Mouse (Mus musculus) liver, postnatal 0 days (tissue): ENCODE results near the gene Olfr12.

ENCODE experiments used
- CTCF ChIP-seq: sonication (generic); IDR thresholded peaks from 2 replicates; pipeline ENCODE4 v1.5.1; 2016; ENCODE audit warnings: antibody characterized with exemption, low read depth
- EP300 ChIP-seq: IDR thresholded peaks from 2 replicates; pipeline ENCODE4 v1.6.1; 2016; ENCODE audit warnings: antibody characterized with exemption, low read depth, mild to moderate bottlenecking

DNA sequence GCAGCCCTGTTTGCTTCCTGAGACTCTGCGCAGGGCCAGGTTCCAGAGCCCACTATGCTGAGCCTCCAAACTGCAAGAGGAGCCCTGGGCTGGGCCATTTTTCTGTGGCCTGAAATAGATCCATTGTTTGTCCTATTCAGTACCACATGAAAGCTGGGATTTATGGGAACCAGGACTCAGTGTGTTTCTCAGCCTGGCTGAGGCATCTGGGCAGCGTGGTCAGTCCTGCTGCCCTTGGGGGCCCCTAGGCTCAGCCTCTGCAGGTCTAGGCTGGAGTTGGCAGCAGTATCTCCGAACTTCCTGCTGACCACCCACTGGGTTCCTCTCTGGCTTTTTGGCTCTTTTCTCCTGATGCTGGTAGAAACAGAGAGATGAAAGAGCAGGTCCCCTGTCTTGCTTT is 33.9 kb downstream of the Olfr12 start:
- TF ChIP-seq CTCF, result no peak
- TF ChIP-seq EP300, result no peak
